Mouse (Mus musculus): ENCODE results near the gene Upb1. TPM values are rescaled to one million over a fixed set of nuclear protein-coding genes. Genes with fewer than 3 reads are reported as not detected.
"Not testable (repeated sequence)": the region's sequence is repeated elsewhere in the genome, so short reads cannot be mapped to it uniquely, and the experiment has no call there.

The Upb1 gene
- polyA plus RNA-seq, 1 experiment from 2014 or later = 0.13 TPM

DNA sequence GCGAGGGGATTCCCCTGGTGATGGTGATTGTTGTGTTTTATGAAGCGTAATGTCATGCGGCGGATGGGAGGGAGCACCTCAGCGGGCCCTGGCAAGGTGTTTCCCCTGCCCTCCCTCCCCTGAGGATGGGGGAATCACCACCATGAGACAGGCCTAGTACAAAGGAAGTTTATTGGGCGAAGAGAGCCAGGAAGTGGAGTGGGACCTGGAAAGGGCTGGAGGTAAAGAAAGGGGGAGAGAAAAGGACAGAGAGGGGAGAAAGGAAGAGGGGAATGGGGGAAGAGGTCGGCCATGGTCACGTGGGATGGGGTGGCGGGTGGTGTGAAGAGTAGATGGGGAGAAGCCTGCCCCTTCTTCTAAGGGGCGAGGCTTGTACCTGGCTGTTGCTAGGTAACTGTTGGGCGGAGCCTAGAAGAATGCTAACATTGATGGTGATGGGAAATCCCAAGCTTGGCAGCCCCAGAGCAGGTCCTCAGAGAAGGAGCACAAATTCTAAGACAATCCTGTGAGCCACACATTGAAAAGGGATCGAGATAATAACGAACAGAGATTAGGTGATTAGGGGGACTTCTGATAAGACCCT is 45.7 kb downstream of the Upb1 start:
- Histone ChIP-seq H3K9me3 (ENCODE audit: control insufficient read depth, low read length) (no peaks in the 10 kb centered on the region), H3K4me3 (ENCODE audit: low read depth, low read length) (no peak overlapping the region), H3K4me1 (ENCODE audit: control insufficient read depth, insufficient read depth, low read length) (no peaks in the 10 kb centered on the region), H3K27me3 (ENCODE audit: control insufficient read depth, insufficient read depth, low read length) (no peaks in the 10 kb centered on the region), H3K36me3 (ENCODE audit: control insufficient read depth, insufficient read depth, low read length) (no peaks in the 10 kb centered on the region), H3K27ac (ENCODE audit: low read depth, low read length) (no peak overlapping the region), H3K4me2 (ENCODE audit: low read depth, low read length) (no peak overlapping the region), H3K9ac (replicated peaks; ENCODE audit: low read depth, low read length) (no peak overlapping the region)
- ATAC-seq (ENCODE audit: low read depth) = no peak
- 76% methylated on average over 13 of the region's 13 CpGs for WGBS

DNA sequence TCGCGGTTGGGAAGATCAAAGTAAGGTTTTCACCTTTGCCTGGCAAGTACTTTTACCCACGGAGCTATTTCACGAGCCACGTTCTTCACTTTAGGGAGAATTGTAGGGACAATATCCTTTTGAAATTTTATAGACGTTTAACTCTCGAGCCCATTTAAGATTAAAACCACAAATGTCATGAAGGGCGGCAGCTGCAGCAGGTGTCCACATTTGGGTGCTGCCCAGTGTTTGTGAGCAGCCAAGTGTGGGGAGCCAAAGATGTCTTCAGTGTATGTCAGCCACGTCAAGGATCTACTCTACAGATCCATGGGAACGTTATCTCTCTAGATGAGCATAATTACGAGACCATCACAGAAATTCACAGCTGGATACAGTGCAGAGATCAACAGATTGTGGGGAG is 46.6 kb downstream of the Upb1 start:
- H3K4me2 ChIP-seq (ENCODE audit: low read depth, low read length) = no peak overlapping the region
- H3K4me3 ChIP-seq (ENCODE audit: low read depth, low read length) = no peak overlapping the region
- no peaks in the 10 kb centered on the region for H3K9me3 ChIP-seq (ENCODE audit: control insufficient read depth, low read length)
- no peaks in the 10 kb centered on the region for H3K4me1 ChIP-seq (ENCODE audit: control insufficient read depth, insufficient read depth, low read length)
- H3K27me3 ChIP-seq (ENCODE audit: control insufficient read depth, insufficient read depth, low read length) = no peaks in the 10 kb centered on the region
- H3K27ac ChIP-seq (ENCODE audit: low read depth, low read length) = no peak overlapping the region
- no peak for ATAC-seq (ENCODE audit: low read depth)
- no peak overlapping the region for H3K9ac ChIP-seq (replicated peaks; ENCODE audit: low read depth, low read length)
- no peaks in the 10 kb centered on the region for H3K36me3 ChIP-seq (ENCODE audit: control insufficient read depth, insufficient read depth, low read length)
- 79% methylated on average over 11 of the region's 11 CpGs for WGBS

DNA sequence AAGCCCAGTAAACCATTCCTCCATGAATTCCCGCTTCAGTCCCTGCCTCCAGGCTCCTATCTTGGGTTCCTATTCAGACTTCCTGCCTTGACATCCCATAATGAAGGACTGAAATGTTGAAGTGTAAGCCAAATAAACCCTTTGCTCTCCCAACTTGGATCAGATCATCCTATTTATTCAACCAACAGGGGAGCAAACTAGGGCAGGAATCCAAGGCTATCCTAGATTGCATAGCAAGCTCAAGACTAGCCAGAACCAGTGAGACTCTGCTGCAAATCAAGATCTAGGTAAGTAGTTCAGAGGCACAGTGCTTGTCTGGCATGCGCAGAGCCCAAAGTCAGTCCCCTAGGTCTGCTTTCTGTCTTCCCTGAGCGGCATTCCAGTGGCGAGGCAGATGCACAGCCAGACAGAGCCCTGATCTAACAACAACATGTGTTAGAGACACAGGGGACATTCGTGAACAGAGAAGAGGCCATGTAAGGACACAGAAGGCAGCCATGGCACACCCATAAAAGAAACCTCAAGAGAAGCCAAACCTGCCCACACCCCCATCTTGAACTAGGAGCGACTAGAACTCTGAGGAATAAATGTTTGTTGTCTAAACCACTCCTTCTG is 48.0 kb downstream of the Upb1 start:
- Histone ChIP-seq H3K4me1 (ENCODE audit: control insufficient read depth, insufficient read depth, low read length) (no peaks in the 10 kb centered on the region), H3K4me3 (ENCODE audit: low read depth, low read length) (no peak overlapping the region), H3K9me3 (ENCODE audit: control insufficient read depth, low read length) (no peaks in the 10 kb centered on the region), H3K27me3 (ENCODE audit: control insufficient read depth, insufficient read depth, low read length) (no peaks in the 10 kb centered on the region), H3K9ac (replicated peaks; ENCODE audit: low read depth, low read length) (no peak overlapping the region), H3K4me2 (ENCODE audit: low read depth, low read length) (no peak overlapping the region), H3K27ac (ENCODE audit: low read depth, low read length) (no peak overlapping the region), H3K36me3 (ENCODE audit: control insufficient read depth, insufficient read depth, low read length) (no peaks in the 10 kb centered on the region)
- no peak for ATAC-seq (ENCODE audit: low read depth)
- WGBS = 81% methylated on average over 6 of the region's 6 CpGs

DNA sequence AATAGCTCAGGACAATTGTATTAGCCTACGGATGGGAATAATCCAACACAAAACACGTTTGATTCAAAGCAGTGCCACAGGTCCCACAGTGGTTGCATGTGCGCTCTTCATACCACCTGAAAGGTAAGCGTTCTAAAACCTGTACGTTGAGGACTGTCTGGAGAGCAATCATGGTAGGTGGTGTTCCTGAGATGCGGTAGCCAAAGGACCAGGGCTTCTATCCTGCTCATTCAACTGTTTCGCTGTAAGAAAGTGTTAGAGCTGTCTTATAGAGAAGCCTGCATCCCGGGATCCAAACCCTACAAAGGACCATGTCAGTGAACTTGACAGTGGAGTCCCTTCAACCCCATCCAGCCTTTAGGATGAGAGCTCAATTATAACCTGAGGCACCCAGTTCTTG is 49.4 kb downstream of the Upb1 start:
- Histone ChIP-seq H3K9ac (replicated peaks; ENCODE audit: low read depth, low read length) (no peak overlapping the region), H3K4me2 (ENCODE audit: low read depth, low read length) (no peak overlapping the region), H3K4me3 (ENCODE audit: low read depth, low read length) (no peak overlapping the region), H3K27me3 (ENCODE audit: control insufficient read depth, insufficient read depth, low read length) (no peaks in the 10 kb centered on the region), H3K9me3 (ENCODE audit: control insufficient read depth, low read length) (no peaks in the 10 kb centered on the region), H3K27ac (ENCODE audit: low read depth, low read length) (no peak overlapping the region), H3K4me1 (ENCODE audit: control insufficient read depth, insufficient read depth, low read length) (no peaks in the 10 kb centered on the region), H3K36me3 (ENCODE audit: control insufficient read depth, insufficient read depth, low read length) (no peaks in the 10 kb centered on the region)
- ATAC-seq (ENCODE audit: low read depth) = no peak
- WGBS = 90% methylated on average over 8 of the region's 8 CpGs

DNA sequence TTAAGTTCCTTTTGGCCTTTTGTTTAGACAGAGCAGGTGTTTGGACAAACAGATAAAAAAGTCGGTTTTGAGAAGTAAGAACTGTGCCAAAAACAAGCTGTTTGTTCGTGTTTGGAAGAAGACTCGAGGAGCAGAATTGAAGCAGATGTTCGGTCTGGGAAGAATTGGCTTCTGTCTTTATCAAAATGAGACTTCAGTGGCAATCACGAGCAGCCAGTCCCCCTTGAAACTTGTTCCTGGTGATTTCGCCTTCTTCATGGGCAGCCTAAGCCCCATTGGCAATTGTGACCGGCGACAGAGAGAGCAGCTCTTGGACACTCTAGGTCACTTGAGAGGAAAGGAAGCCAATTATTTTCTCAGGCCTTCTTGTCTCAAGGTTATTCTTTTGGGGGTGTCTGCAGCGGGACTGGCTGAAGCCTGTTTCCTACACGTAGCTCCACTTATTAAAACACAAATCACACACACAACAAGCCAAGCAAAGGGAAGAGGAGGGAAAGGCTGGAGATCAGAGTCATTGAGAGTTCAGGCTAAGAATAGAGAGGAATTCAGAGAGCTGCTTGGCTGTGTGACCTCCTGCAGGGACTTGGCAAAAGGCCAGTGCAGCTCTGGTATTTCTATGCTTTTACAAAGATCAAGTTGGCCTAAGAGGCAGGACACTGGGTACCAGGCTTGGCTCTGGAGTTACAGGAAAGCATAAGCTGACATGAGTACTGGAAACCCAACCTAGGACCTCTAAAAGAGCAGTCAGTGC is 50.3 kb downstream of the Upb1 start:
- ATAC-seq (ENCODE audit: low read depth) = peak; percentile 70; the same call in 1 of the 2 replicates
- Histone ChIP-seq H3K4me2 (ENCODE audit: low read depth, low read length) (no peak overlapping the region), H3K4me3 (ENCODE audit: low read depth, low read length) (no peak overlapping the region), H3K27me3 (ENCODE audit: control insufficient read depth, insufficient read depth, low read length) (no peaks in the 10 kb centered on the region), H3K27ac (ENCODE audit: low read depth, low read length) (0 out of 2 replicates have a peak overlapping the region, but pooled peaks have one; percentile 34), H3K9me3 (ENCODE audit: control insufficient read depth, low read length) (no peaks in the 10 kb centered on the region), H3K4me1 (ENCODE audit: control insufficient read depth, insufficient read depth, low read length) (no peaks in the 10 kb centered on the region), H3K36me3 (ENCODE audit: control insufficient read depth, insufficient read depth, low read length) (no peaks in the 10 kb centered on the region), H3K9ac (replicated peaks; ENCODE audit: low read depth, low read length) (no peak overlapping the region)
- WGBS = 35% methylated on average over 10 of the region's 10 CpGs

DNA sequence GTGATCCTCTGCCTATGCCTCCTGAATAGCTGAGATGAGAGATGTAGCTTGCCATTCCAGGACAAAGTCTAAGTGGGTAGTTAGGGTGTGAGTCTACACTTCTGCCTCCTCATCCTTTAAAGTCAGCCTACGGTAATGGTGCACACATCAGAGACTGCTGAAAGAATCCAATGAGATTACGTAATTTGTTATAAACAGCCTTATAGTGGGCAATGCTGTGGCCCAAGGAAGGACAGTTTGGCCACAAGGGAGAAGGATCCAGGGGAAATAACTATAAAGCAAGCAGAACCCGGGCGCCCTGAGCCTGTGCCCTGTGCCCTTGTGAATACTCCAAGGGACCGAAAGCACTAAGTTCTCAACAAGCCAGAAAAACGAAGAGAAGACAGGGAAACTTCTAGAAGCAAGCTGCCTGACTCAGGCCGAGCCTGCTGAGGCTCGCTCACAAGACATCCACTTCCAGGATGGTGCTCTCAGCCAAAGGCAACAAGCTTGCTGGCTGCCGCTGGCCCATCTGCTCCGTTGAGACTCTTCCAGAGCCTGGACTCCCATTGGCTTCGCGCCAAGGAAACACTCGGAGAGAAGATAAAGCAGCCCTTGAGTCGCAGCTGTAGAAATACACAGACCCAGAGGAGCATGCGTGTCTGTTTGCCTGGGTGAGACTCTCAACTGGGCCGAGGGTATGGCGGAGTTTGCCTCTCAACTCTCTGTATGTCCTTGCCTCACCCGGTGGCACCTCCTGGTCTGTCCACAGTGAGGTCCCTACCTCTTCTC is 55.3 kb downstream of the Upb1 start:
- ATAC-seq (ENCODE audit: low read depth) = peak; percentile 63; the same call in 1 of the 2 replicates
- H3K4me1 ChIP-seq (ENCODE audit: control insufficient read depth, insufficient read depth, low read length); H3K4me2 ChIP-seq (ENCODE audit: low read depth, low read length); H3K27ac ChIP-seq (ENCODE audit: low read depth, low read length); H3K27me3 ChIP-seq (ENCODE audit: control insufficient read depth, insufficient read depth, low read length); H3K4me3 ChIP-seq (ENCODE audit: low read depth, low read length); H3K9ac ChIP-seq (replicated peaks; ENCODE audit: low read depth, low read length); H3K9me3 ChIP-seq (ENCODE audit: control insufficient read depth, low read length); H3K36me3 ChIP-seq (ENCODE audit: control insufficient read depth, insufficient read depth, low read length): not testable (repeated sequence)
- 68% methylated on average over 11 of the region's 18 CpGs for WGBS

DNA sequence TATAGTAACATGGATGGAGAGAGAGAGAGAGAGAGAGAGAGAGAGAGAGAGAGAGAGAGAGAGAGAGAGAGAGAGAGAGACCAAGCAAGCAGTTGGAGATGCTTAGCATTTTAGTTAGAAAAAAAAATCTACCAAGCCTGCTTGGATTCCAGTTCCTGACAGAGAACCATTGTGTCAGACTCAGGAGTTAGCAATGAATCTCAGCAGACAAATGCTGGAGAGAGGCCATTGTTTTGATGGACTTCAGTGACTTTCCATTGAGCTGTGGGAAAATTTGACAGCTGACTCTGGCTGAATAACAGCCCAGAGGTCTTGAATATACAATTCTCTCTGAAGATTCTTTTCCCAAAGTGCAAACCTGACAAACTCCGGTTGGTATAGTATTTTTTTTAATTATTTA is 56.9 kb downstream of the Upb1 start:
- H3K27me3 ChIP-seq (ENCODE audit: control insufficient read depth, insufficient read depth, low read length) = no peaks in the 10 kb centered on the region
- 60% methylated on average over 1 of the region's 1 CpGs for WGBS

DNA sequence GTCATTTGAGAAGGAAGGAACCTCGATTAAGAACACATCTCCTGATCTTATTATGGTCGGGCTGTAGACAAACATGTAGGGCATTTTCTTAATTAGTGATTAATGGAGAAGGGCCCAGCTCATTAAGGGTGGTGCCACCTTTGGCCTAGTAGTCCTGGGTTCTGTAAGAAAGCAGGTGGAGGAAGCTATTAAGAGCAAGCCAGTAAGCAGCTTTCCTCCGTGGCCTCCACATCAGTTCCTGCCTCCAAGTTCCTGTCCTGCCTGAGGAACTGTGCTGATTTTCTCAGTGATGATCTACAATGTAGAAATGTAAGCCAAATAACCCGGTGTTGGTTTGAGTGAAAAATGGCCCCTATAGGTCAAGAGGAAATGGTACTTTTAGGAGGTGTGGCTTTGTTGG is 57.4 kb downstream of the Upb1 start:
- Histone ChIP-seq H3K9me3 (ENCODE audit: control insufficient read depth, low read length) (no peaks in the 10 kb centered on the region), H3K27me3 (ENCODE audit: control insufficient read depth, insufficient read depth, low read length) (no peaks in the 10 kb centered on the region), H3K4me1 (ENCODE audit: control insufficient read depth, insufficient read depth, low read length) (no peaks in the 10 kb centered on the region), H3K4me2 (ENCODE audit: low read depth, low read length) (no peak overlapping the region), H3K4me3 (ENCODE audit: low read depth, low read length) (no peak overlapping the region), H3K36me3 (ENCODE audit: control insufficient read depth, insufficient read depth, low read length) (no peaks in the 10 kb centered on the region), H3K27ac (ENCODE audit: low read depth, low read length) (no peak overlapping the region), H3K9ac (replicated peaks; ENCODE audit: low read depth, low read length) (no peak overlapping the region)
- 90% methylated on average over 4 of the region's 4 CpGs for WGBS
- no peak for ATAC-seq (ENCODE audit: low read depth)

More for the DNA sequence above, 56.9 kb downstream of the Upb1 start:
- no peaks in the 10 kb centered on the region for H3K36me3 ChIP-seq (ENCODE audit: control insufficient read depth, insufficient read depth, low read length)
- ATAC-seq (ENCODE audit: low read depth) = no peak
- no peaks in the 10 kb centered on the region for H3K9me3 ChIP-seq (ENCODE audit: control insufficient read depth, low read length)
- H3K4me2 ChIP-seq (ENCODE audit: low read depth, low read length) = no peak overlapping the region
- no peak overlapping the region for H3K9ac ChIP-seq (replicated peaks; ENCODE audit: low read depth, low read length)
- no peaks in the 10 kb centered on the region for H3K4me1 ChIP-seq (ENCODE audit: control insufficient read depth, insufficient read depth, low read length)
- no peak overlapping the region for H3K27ac ChIP-seq (ENCODE audit: low read depth, low read length)
- no peak overlapping the region for H3K4me3 ChIP-seq (ENCODE audit: low read depth, low read length)

DNA sequence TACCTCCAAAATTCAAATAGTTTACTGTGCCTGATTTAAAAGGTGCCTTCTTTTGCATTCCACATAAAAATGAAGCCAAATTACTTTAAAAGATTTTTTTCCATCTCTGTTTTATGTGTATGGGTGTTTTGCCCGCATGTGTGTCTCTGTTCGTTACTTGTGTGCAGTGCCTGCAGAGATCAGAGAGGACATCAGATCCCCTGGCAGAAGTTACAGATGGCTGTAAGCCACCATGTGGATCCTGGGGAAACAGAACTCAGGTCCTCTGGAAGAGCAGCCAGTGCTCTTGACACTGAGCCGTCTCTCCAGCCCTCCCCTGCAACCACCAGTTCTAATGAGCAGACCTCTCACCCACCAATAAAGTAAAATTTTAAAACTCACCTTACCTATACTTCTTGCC is 61.8 kb downstream of the Upb1 start:
- ATAC-seq (ENCODE audit: low read depth) = no peak
- H3K9ac ChIP-seq (replicated peaks; ENCODE audit: low read depth, low read length) = no peak overlapping the region
- H3K27ac ChIP-seq (ENCODE audit: low read depth, low read length) = no peak overlapping the region
- no peak overlapping the region for H3K4me3 ChIP-seq (ENCODE audit: low read depth, low read length)
- no peaks in the 10 kb centered on the region for H3K27me3 ChIP-seq (ENCODE audit: control insufficient read depth, insufficient read depth, low read length)
- no peaks in the 10 kb centered on the region for H3K9me3 ChIP-seq (ENCODE audit: control insufficient read depth, low read length)
- no peak overlapping the region for H3K4me2 ChIP-seq (ENCODE audit: low read depth, low read length)
- no peaks in the 10 kb centered on the region for H3K36me3 ChIP-seq (ENCODE audit: control insufficient read depth, insufficient read depth, low read length)
- WGBS = 89% methylated on average over 3 of the region's 3 CpGs
- H3K4me1 ChIP-seq (ENCODE audit: control insufficient read depth, insufficient read depth, low read length) = no peaks in the 10 kb centered on the region
